ENCODE assay signal across 8 mouse cellular contexts in genomic region chr4:34882818-34883217, GRCm38 (mm10). TPM values are rescaled to one million over a fixed set of nuclear protein-coding genes. Genes with fewer than 3 reads are reported as not detected.
DNase-seq lines count a peak whose midpoint lies in the region; ATAC-seq and TF ChIP-seq lines count a peak whose summit lies in the region.

Gene Zfp292 (minus strand): TSS chr4:34882960.

- peak within 1 kb of the TSS; percentile 93 for H3K9ac ChIP-seq in CH12.LX (ENCODE audit: insufficient read depth, low read depth)
- H3K9ac ChIP-seq in heart, embryonic 14.5 days (ENCODE audit: low read length) = peak within 1 kb of the TSS; percentile 99
- H3K9ac ChIP-seq in liver, embryonic 13.5 days = peak within 1 kb of the TSS; percentile 92
- peak within 1 kb of the TSS; percentile 99 for H3K9ac ChIP-seq in stomach, embryonic 14.5 days (replicated peaks; ENCODE audit: low read depth, low read length)

- TF ChIP-seq CTCF in CH12.LX (conservative IDR thresholded peaks at IDR 0.05 in 1 of 2, IDR thresholded peaks at IDR 0.05 in 1 of 2; ENCODE audit: low read depth in 2 of 2, low read length in 2 of 2) = no peak

- peak; percentile 85 for DNase-seq in CH12.LX (ENCODE audit: extremely low read depth)
- peak; percentile 80 for DNase-seq in c-Kit-positive CD71-negative TER-119-negative erythroid progenitor cells, embryonic 14.5 days (ENCODE audit: low read depth)
- DNase-seq in fibroblast of lung, adult 2 months (ENCODE audit: low read depth) = peak; percentile 65
- peak; percentile 96 for DNase-seq in kidney, postnatal 14 days
- DNase-seq in liver, embryonic 13.5 days = peak; percentile 88
- peak; percentile 87 to 92 for DNase-seq in natural killer cell, adult 2 months (ENCODE audit: low spot score in 2 of 2)

- peak within 1 kb of the TSS; percentile 85 for H3K4me2 ChIP-seq in CH12.LX (ENCODE audit: insufficient read depth, low read depth, poor library complexity, severe bottlenecking)
- peak within 1 kb of the TSS; percentile 86 for H3K4me2 ChIP-seq in heart, embryonic 14.5 days (ENCODE audit: low read length)
- H3K4me2 ChIP-seq in liver, embryonic 13.5 days = peak within 1 kb of the TSS; percentile 83
- H3K4me2 ChIP-seq in stomach, embryonic 14.5 days (replicated peaks; ENCODE audit: low read depth, low read length) = peak within 1 kb of the TSS; percentile 77

- H3K4me1 ChIP-seq in CH12.LX (ENCODE audit: control insufficient read depth in 1 of 2, insufficient read depth in 2 of 2) = peaks cover 4 to 31% of the 10 kb centered on the region in 2 experiments; a peak in 3 of 4 replicates
- peaks cover 5 to 17% of the 10 kb centered on the region in 2 experiments; a peak in 3 of 4 replicates for H3K4me1 ChIP-seq in heart, embryonic 14.5 days (ENCODE audit: control insufficient read depth in 2 of 2, insufficient read depth in 2 of 2, low read length in 2 of 2)
- peaks cover 49% of the 10 kb centered on the region for H3K4me1 ChIP-seq in liver, embryonic 13.5 days (replicated peaks)
- peaks cover 14% of the 10 kb centered on the region; the same call in 1 of the 2 replicates for H3K4me1 ChIP-seq in stomach, embryonic 14.5 days (ENCODE audit: control insufficient read depth, insufficient read depth, low read length)

- no peaks in the 10 kb centered on the region for H3K9me3 ChIP-seq in CH12.LX (replicated peaks; ENCODE audit: low read length)
- H3K9me3 ChIP-seq in heart, embryonic 14.5 days (ENCODE audit: control insufficient read depth, low read length) = no peaks in the 10 kb centered on the region
- no peaks in the 10 kb centered on the region for H3K9me3 ChIP-seq in liver, embryonic 13.5 days (replicated peaks)
- no peaks in the 10 kb centered on the region for H3K9me3 ChIP-seq in stomach, embryonic 14.5 days (ENCODE audit: control insufficient read depth, low read depth, low read length)

- peak; percentile 94 for ATAC-seq in heart, embryonic 14.5 days (ENCODE audit: insufficient number of reproducible peaks, insufficient read depth, low FRiP score, low read depth)
- peak; percentile 82 for ATAC-seq in liver, embryonic 13.5 days (ENCODE audit: low read depth)
- ATAC-seq in stomach, embryonic 14.5 days (ENCODE audit: insufficient number of reproducible peaks, insufficient read depth, low FRiP score, low read depth) = peak; percentile 91

- H3K27me3 ChIP-seq in CH12.LX (replicated peaks) = no peaks in the 10 kb centered on the region
- H3K27me3 ChIP-seq in heart, embryonic 14.5 days (ENCODE audit: control insufficient read depth, insufficient read depth, low read length) = no peaks in the 10 kb centered on the region
- H3K27me3 ChIP-seq in liver, embryonic 13.5 days = no peaks in the 10 kb centered on the region
- no peaks in the 10 kb centered on the region for H3K27me3 ChIP-seq in stomach, embryonic 14.5 days (ENCODE audit: control insufficient read depth, insufficient read depth, low read length)

- under 1% methylated on average over 41 of the region's 44 CpGs for WGBS in heart, embryonic 14.5 days
- under 1% methylated on average over 41 of the region's 44 CpGs for WGBS in liver, embryonic 13.5 days (ENCODE audit: insufficient replicate concordance)
- WGBS in stomach, embryonic 14.5 days = 0% methylated on average over 28 of the region's 44 CpGs

- peak; percentile 79 for TF ChIP-seq POLR2A in CH12.LX (IDR thresholded peaks at IDR 0.05; ENCODE audit: low read depth, low read length)

- H3K36me3 ChIP-seq in CH12.LX (replicated peaks in 1 of 2; ENCODE audit: control insufficient read depth in 1 of 2, insufficient read depth in 1 of 2, low read length in 1 of 2) = no peaks in the 10 kb centered on the region
- H3K36me3 ChIP-seq in heart, embryonic 14.5 days (ENCODE audit: control insufficient read depth, insufficient read depth, low read length) = no peaks in the 10 kb centered on the region; the same call in 1 of the 2 replicates
- peaks cover 5% of the 10 kb centered on the region; the same call in 1 of the 2 replicates for H3K36me3 ChIP-seq in liver, embryonic 13.5 days
- H3K36me3 ChIP-seq in stomach, embryonic 14.5 days (ENCODE audit: control insufficient read depth, insufficient read depth, low read length) = no peaks in the 10 kb centered on the region

- H3K4me3 ChIP-seq in CH12.LX (replicated peaks in 1 of 3; ENCODE audit: low read depth in 2 of 3, low read length in 2 of 3, poor library complexity in 1 of 3) = peak within 1 kb of the TSS; percentile 69 to 97 (median 88)
- H3K4me3 ChIP-seq in heart, embryonic 14.5 days (ENCODE audit: control insufficient read depth in 1 of 2, insufficient read depth in 1 of 2, low read depth in 1 of 2, low read length in 2 of 2) = peak within 1 kb of the TSS; percentile 87 to 99
- peak within 1 kb of the TSS; percentile 92 for H3K4me3 ChIP-seq in liver, embryonic 13.5 days (replicated peaks)
- H3K4me3 ChIP-seq in stomach, embryonic 14.5 days (ENCODE audit: low read depth, low read length) = peak within 1 kb of the TSS; percentile 81

- peaks cover 38% of the 10 kb centered on the region for H3K79me2 ChIP-seq in CH12.LX (replicated peaks; ENCODE audit: control insufficient read depth, extremely low read depth, insufficient read depth, poor library complexity, severe bottlenecking)

- dilution Hi-C loops in CH12.LX (cut with MboI; ENCODE audit: extremely low pct_ligation_motif_present, extremely low pct_unique_long_range_greater_than_20kb, low sequenced_read_pairs) = no loop called here

- peak within 1 kb of the TSS; percentile 78 for H3K27ac ChIP-seq in CH12.LX (ENCODE audit: insufficient read depth, low read depth)
- peak within 1 kb of the TSS; percentile 94 to 99 for H3K27ac ChIP-seq in heart, embryonic 14.5 days (replicated peaks in 1 of 2; ENCODE audit: control insufficient read depth in 1 of 2, insufficient read depth in 1 of 2, low read depth in 2 of 2, low read length in 2 of 2)
- H3K27ac ChIP-seq in liver, embryonic 13.5 days = peak within 1 kb of the TSS; percentile 92
- H3K27ac ChIP-seq in stomach, embryonic 14.5 days (ENCODE audit: low read length) = peak within 1 kb of the TSS; percentile 99

- in situ Hi-C loops in CH12.LX (cut with MboI; ENCODE audit: low pct_ligation_motif_present, low pct_unique_long_range_greater_than_20kb, low sequenced_read_pairs) = no loop called here

- TF ChIP-seq EP300 in CH12.LX (IDR thresholded peaks at IDR 0.05; ENCODE audit: low read length) = no peak

- no peak for TF ChIP-seq RAD21 in CH12.LX (IDR thresholded peaks at IDR 0.05; ENCODE audit: low read depth, low read length)

TF ChIP-seq in CH12.LX, 34 proteins besides CTCF, POLR2A, EP300 and RAD21:
- TF ChIP-seq JUND (conservative IDR thresholded peaks at IDR 0.05; ENCODE audit: low read depth, low read length) = no peak
- TF ChIP-seq ETS1 (conservative IDR thresholded peaks at IDR 0.05; ENCODE audit: low read depth, low read length) = peak; percentile 77
- no peak; the same call in 1 of the 2 replicates for TF ChIP-seq CHD2 (IDR thresholded peaks at IDR 0.05; ENCODE audit: low read length)
- peak; percentile 99 for TF ChIP-seq USF1 (IDR thresholded peaks at IDR 0.05; ENCODE audit: low read depth, low read length)
- no peak for TF ChIP-seq ELF1 (IDR thresholded peaks at IDR 0.05; ENCODE audit: low read depth, low read length)
- peak; percentile 73 for TF ChIP-seq NRF1 (IDR thresholded peaks at IDR 0.05; ENCODE audit: low read depth, low read length)
- TF ChIP-seq BHLHE40 (IDR thresholded peaks at IDR 0.05; ENCODE audit: low read depth, low read length) = peak; percentile 100
- no peak for TF ChIP-seq ZC3H11A (IDR thresholded peaks at IDR 0.05; ENCODE audit: low read depth, low read length)
- peak; percentile 93 for TF ChIP-seq TCF12 (IDR thresholded peaks at IDR 0.05; ENCODE audit: low read depth, low read length)
- no peak; the same call in 1 of the 2 replicates for TF ChIP-seq IRF4 (IDR thresholded peaks at IDR 0.05; ENCODE audit: low read depth, low read length)
- peak; percentile 63; the same call in 1 of the 2 replicates for TF ChIP-seq MYC (IDR thresholded peaks at IDR 0.05; ENCODE audit: low read depth, low read length)
- TF ChIP-seq KAT2A (IDR thresholded peaks at IDR 0.05; ENCODE audit: insufficient replicate concordance, low read length) = 0 out of 2 replicates have a peak, but pooled peaks have one; percentile 17
- 0 out of 2 replicates have a peak, but pooled peaks have one; percentile 32 for TF ChIP-seq POLR2AphosphoS2 (IDR thresholded peaks at IDR 0.05; ENCODE audit: low read depth, low read length)
- 0 out of 2 replicates have a peak, but pooled peaks have one; percentile 52 for TF ChIP-seq NELFE (IDR thresholded peaks at IDR 0.05; ENCODE audit: low read depth, low read length)
- 0 out of 2 replicates have a peak, but pooled peaks have one; percentile 14 for TF ChIP-seq SIN3A (IDR thresholded peaks at IDR 0.05; ENCODE audit: low read length)
- peak; percentile 77; the same call in 1 of the 2 replicates for TF ChIP-seq MXI1 (IDR thresholded peaks at IDR 0.05; ENCODE audit: low read depth, low read length)
- TF ChIP-seq MEF2A (IDR thresholded peaks at IDR 0.05; ENCODE audit: borderline replicate concordance, low read depth, low read length) = peak; percentile 68; the same call in 1 of the 2 replicates
- TF ChIP-seq MAX (IDR thresholded peaks at IDR 0.05; ENCODE audit: low read length) = peak; percentile 97
- TF ChIP-seq HCFC1 (IDR thresholded peaks at IDR 0.05; ENCODE audit: low read depth, low read length) = peak; percentile 70
- peak; percentile 97 for TF ChIP-seq USF2 (conservative IDR thresholded peaks at IDR 0.05; ENCODE audit: low read depth, low read length)
- TF ChIP-seq TBP (conservative IDR thresholded peaks at IDR 0.05; ENCODE audit: low read depth, low read length) = 0 out of 2 replicates have a peak, but pooled peaks have one; percentile 39
TF ChIP-seq in CH12.LX: peak in this region for 16.

RNA-seq across cellular contexts. Expression of gene Zfp292, which starts in this region (rescaled TPM):
- total RNA-seq in CH12.LX (2012; rRNA removed) = 8.3 and 9.5 TPM in 2 replicates
- 13.6 and 14.2 TPM in 2 replicates for total RNA-seq in CH12.LX (2014; rRNA removed)
- 10.1 and 11.4 TPM in 2 replicates for polyA plus RNA-seq in CH12.LX (2012; ENCODE audit: insufficient read length, low read depth)
- 17.8 and 18.7 TPM in 2 replicates for polyA plus RNA-seq in heart, embryonic 14.5 days (2014; fragmentation: Nextera tagmentation; extraction: Ambion mirVana)
- 4.2 and 5.4 TPM in 2 replicates for polyA plus RNA-seq in liver, embryonic 13.5 days (2015; fragmentation: Nextera tagmentation; extraction: Ambion mirVana)
- polyA plus RNA-seq in stomach, embryonic 14.5 days (2014; fragmentation: Nextera tagmentation; extraction: Ambion mirVana) = 28.3 and 28.9 TPM in 2 replicates

Comparison
In these comparisons a context has a peak if more than half of its experiments do, and no peak if none do; other contexts are left out.
1. Peak in every context shown above with its lines: DNase-seq, ATAC-seq, H3K4me3 ChIP-seq and H3K27ac ChIP-seq.